Mouse (Mus musculus): Measurements from ENCODE around the gene Ncoa5. TPM values are rescaled to one million over a fixed set of nuclear protein-coding genes. Genes with fewer than 3 reads are reported as not detected.

The Ncoa5 gene
- polyA plus RNA-seq, 1 experiment from 2014 or later, result 69.6 TPM

DNA sequence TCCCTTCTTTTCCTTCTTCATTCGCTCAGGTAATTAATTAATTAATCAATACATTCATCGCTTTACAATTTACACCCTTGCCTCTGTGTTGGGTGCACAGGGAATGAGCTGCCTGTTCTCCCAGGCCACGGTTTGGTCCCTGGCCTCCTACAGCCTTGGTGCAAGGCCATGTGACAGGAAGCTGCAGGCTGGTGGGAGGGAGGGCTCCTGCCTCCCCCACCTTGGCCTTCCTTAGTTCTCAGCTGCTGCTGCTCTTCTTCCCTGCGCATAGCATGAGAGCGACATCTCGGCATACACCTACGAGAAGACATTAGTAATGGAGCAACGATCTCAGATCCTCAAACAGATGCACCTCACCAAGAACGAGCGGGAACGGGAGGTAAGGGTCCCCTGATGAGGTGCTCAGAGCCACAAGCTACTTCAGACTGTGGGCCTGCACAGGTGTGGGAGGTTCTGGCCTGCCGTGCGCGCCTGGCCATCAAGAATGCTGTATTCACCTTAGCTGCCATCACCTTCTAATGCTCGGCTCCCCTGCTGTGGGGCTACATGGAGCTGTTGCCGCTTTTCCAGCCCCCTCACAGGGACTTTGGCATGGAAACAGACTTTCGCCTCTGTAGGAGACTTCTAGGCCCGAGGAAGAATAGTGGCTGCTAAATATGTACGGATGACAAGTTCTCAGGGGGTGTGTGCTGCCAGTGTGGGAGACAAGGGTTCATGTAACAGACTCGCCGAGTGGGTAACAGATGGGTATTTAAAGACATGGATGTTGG, 39.8 kb downstream of the Ncoa5 start:
- no peak for ATAC-seq
- H3K9me3 ChIP-seq (replicated peaks; ENCODE audit: control insufficient read depth, low read length), result no peaks in the 10 kb centered on the region
- no peak overlapping the region for H3K4me3 ChIP-seq (ENCODE audit: low read depth, low read length)
- H3K4me2 ChIP-seq (ENCODE audit: low read length), result no peak overlapping the region
- H3K36me3 ChIP-seq (ENCODE audit: control insufficient read depth, insufficient read depth, low read length), result peaks cover 16% of the 10 kb centered on the region
- H3K9ac ChIP-seq (ENCODE audit: low read length), result no peak overlapping the region
- no peak overlapping the region for H3K27ac ChIP-seq (ENCODE audit: low read depth, low read length)
- no peak for DNase-seq (ENCODE audit: low spot score)
- WGBS, result 58% methylated on average over 21 of the region's 21 CpGs
- H3K4me1 ChIP-seq (ENCODE audit: control insufficient read depth, insufficient read depth, low read length), result no peaks in the 10 kb centered on the region
- H3K27me3 ChIP-seq (replicated peaks; ENCODE audit: control insufficient read depth, insufficient read depth, low read length), result peaks cover 15% of the 10 kb centered on the region

DNA sequence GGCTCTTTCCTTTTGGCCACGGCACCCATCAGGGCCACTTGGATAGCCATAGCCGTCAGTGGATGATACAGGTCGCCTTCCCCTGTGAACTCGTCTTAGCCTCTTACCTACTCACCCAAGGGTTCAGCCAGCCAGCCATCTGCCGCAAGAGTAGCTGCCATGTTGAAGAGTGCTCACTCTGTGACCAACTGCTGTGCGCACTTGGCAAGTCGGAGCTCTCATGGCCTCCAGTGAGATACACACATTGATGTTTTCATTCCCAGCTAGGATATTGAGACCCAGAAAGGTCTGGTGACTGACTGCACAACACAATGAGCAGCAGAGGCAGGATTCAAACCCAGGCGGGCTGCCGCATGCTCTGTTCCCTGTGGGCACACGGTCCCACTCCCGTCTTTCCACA, 40.5 kb downstream of the Ncoa5 start:
- H3K4me1 ChIP-seq (ENCODE audit: control insufficient read depth, insufficient read depth, low read length), result no peaks in the 10 kb centered on the region
- no peak for DNase-seq (ENCODE audit: low spot score)
- no peak for ATAC-seq
- H3K27ac ChIP-seq (ENCODE audit: low read depth, low read length), result no peak overlapping the region
- 87% methylated on average over 11 of the region's 11 CpGs for WGBS
- H3K9ac ChIP-seq (ENCODE audit: low read length), result no peak overlapping the region
- H3K4me3 ChIP-seq (ENCODE audit: low read depth, low read length), result no peak overlapping the region
- peaks cover 15% of the 10 kb centered on the region for H3K27me3 ChIP-seq (replicated peaks; ENCODE audit: control insufficient read depth, insufficient read depth, low read length)
- no peaks in the 10 kb centered on the region for H3K9me3 ChIP-seq (replicated peaks; ENCODE audit: control insufficient read depth, low read length)
- no peak overlapping the region for H3K4me2 ChIP-seq (ENCODE audit: low read length)
- H3K36me3 ChIP-seq (ENCODE audit: control insufficient read depth, insufficient read depth, low read length), result peaks cover 10% of the 10 kb centered on the region

DNA sequence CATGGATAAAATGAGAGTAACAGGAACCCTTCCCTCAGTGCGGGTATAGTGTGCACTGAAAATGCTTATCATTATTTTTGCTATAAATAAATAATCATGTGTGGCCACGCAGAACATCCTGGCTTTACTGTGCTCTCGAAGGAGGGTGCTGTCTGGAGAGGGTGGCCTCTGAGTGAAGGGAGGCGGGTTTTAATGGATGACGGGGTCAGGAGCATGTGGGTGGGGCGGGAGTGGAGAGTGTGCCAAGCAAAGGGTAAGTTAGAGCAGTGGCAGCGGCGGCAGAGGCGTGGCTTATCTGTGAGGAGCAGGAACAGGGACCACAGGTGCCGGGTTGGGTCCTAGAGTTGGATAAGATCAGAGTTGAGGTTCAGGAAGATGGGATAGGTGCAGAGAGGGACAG, 42.9 kb downstream of the Ncoa5 start:
- no peak overlapping the region for H3K4me2 ChIP-seq (ENCODE audit: low read length)
- ATAC-seq (no peak), DNase-seq (ENCODE audit: low spot score) (no peak)
- H3K4me1 ChIP-seq (ENCODE audit: control insufficient read depth, insufficient read depth, low read length), result no peaks in the 10 kb centered on the region
- no peaks in the 10 kb centered on the region for H3K9me3 ChIP-seq (replicated peaks; ENCODE audit: control insufficient read depth, low read length)
- H3K36me3 ChIP-seq (ENCODE audit: control insufficient read depth, insufficient read depth, low read length), result peaks cover 3% of the 10 kb centered on the region; the same call in 1 of the 2 replicates
- no peak overlapping the region for H3K9ac ChIP-seq (ENCODE audit: low read length)
- H3K4me3 ChIP-seq (ENCODE audit: low read depth, low read length), result no peak overlapping the region
- no peak overlapping the region for H3K27ac ChIP-seq (ENCODE audit: low read depth, low read length)
- H3K27me3 ChIP-seq (replicated peaks; ENCODE audit: control insufficient read depth, insufficient read depth, low read length), result no peaks in the 10 kb centered on the region; the same call in 1 of the 2 replicates
- WGBS, result 47% methylated on average over 10 of the region's 10 CpGs

DNA sequence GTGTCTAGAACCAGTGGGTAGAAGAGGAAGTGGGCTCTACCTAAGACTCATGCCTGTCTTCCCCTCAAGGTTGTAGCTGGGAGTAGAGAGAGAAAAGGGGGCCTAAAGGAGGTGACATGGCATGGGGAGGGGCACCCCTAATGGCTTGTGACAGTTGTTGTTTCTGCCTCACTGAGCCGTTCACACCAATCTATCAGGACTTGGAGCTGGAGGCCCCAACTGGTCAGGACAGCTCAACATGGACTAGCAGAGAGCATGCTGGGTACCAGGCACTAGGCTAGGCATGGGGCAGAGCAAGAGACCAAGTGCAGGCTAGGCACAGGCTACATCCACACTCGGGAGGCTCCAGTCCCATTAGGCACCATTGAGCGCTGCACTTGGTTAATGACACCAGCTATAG, 43.6 kb downstream of the Ncoa5 start:
- WGBS, result 75% methylated on average over 3 of the region's 3 CpGs
- Histone ChIP-seq H3K27ac (ENCODE audit: low read depth, low read length) (no peak overlapping the region), H3K9me3 (replicated peaks; ENCODE audit: control insufficient read depth, low read length) (no peaks in the 10 kb centered on the region), H3K4me1 (ENCODE audit: control insufficient read depth, insufficient read depth, low read length) (no peaks in the 10 kb centered on the region), H3K4me3 (ENCODE audit: low read depth, low read length) (no peak overlapping the region), H3K27me3 (replicated peaks; ENCODE audit: control insufficient read depth, insufficient read depth, low read length) (no peaks in the 10 kb centered on the region; the same call in 1 of the 2 replicates), H3K36me3 (ENCODE audit: control insufficient read depth, insufficient read depth, low read length) (peaks cover 3% of the 10 kb centered on the region; the same call in 1 of the 2 replicates), H3K4me2 (ENCODE audit: low read length) (no peak overlapping the region), H3K9ac (ENCODE audit: low read length) (no peak overlapping the region)
- ATAC-seq (no peak), DNase-seq (ENCODE audit: low spot score) (no peak)

DNA sequence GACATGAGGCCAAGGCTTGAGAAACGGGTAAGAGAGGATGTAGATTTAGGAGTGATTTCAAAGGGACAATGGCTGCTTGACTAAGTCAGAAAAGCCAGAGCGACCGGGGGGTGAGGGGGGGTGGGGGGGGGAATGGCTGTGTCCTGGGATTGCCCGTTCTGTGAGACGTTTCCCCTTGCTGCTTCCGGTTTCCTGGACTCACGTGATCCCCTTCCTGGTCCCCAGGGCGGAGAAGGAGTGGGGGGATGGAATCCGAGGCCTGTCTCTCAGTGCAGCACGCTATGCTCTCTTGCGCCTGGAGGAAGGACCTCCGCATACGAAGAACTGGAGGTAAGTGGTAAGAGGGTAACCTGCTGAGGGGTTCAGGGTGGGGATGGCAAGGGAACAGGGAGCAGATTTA, 45.9 kb downstream of the Ncoa5 start:
- Histone ChIP-seq H3K4me2 (ENCODE audit: low read length) (no peak overlapping the region), H3K27ac (ENCODE audit: low read depth, low read length) (no peak overlapping the region), H3K4me1 (ENCODE audit: control insufficient read depth, insufficient read depth, low read length) (no peaks in the 10 kb centered on the region), H3K9ac (ENCODE audit: low read length) (no peak overlapping the region), H3K36me3 (ENCODE audit: control insufficient read depth, insufficient read depth, low read length) (no peaks in the 10 kb centered on the region), H3K4me3 (ENCODE audit: low read depth, low read length) (no peak overlapping the region), H3K9me3 (replicated peaks; ENCODE audit: control insufficient read depth, low read length) (no peaks in the 10 kb centered on the region), H3K27me3 (replicated peaks; ENCODE audit: control insufficient read depth, insufficient read depth, low read length) (no peaks in the 10 kb centered on the region)
- no peak for ATAC-seq
- WGBS, result 71% methylated on average over 13 of the region's 13 CpGs
- no peak for DNase-seq (ENCODE audit: low spot score)

DNA sequence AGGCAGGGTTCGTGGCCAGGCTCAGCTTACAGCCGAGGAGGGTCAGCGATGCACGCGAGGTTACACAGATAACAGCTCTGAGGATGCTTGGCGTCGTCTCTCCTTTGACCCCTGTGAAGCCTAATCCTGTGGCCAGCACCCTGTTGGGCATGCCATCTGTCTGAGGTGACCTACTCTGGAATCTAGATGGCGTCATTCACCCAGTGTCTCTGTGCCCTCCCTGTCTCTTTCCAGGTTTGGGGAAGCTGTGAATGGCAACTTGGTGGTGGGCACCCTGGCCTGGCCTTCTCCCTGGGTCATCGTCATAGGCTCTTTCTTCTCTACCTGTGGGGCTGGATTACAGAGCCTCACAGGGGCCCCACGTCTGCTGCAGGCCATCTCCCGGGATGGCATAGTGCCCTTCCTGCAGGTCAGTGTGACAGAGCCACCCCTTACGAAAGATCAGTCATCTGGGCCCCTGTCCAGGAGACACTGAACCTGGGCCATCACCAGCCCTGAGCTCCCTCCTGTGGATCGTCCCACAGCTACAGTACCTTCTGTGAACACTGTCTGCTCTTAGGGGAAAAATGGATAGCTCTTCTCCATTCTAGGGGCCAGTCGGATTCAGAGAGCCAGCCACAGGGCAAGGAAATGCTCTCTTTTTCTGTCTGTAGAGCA, 48.2 kb downstream of the Ncoa5 start:
- ATAC-seq, result no peak
- no peaks in the 10 kb centered on the region for H3K9me3 ChIP-seq (replicated peaks; ENCODE audit: control insufficient read depth, low read length)

DNA sequence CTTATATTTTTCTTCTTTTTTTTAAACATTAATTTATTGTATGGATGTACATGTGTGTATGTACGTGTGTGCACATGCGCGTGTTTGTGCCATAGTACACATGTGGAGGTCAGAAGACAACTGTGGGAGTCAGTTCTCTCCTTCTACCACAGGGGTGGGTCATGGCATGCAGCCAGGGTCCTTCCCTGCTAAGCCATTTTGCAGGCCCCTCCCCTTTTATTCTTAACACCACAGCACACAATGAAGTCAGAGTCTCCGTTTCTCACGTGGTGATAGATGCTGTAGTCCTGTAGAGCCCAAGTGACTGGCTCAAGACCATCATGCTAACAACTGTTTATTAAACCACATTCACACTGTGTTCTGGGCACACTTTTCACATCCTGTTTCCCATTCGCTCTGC, 48.7 kb downstream of the Ncoa5 start:
- no peaks in the 10 kb centered on the region for H3K27me3 ChIP-seq (replicated peaks; ENCODE audit: control insufficient read depth, insufficient read depth, low read length)
- no peaks in the 10 kb centered on the region for H3K36me3 ChIP-seq (ENCODE audit: control insufficient read depth, insufficient read depth, low read length)
- no peak overlapping the region for H3K4me3 ChIP-seq (ENCODE audit: low read depth, low read length)
- 74% methylated on average over 6 of the region's 6 CpGs for WGBS
- DNase-seq (ENCODE audit: low spot score), result no peak
- H3K27ac ChIP-seq (ENCODE audit: low read depth, low read length), result no peak overlapping the region
- H3K9ac ChIP-seq (ENCODE audit: low read length), result no peak overlapping the region
- no peak for ATAC-seq
- no peaks in the 10 kb centered on the region for H3K9me3 ChIP-seq (replicated peaks; ENCODE audit: control insufficient read depth, low read length)
- no peak overlapping the region for H3K4me2 ChIP-seq (ENCODE audit: low read length)
- H3K4me1 ChIP-seq (ENCODE audit: control insufficient read depth, insufficient read depth, low read length), result no peaks in the 10 kb centered on the region

More for the DNA sequence above, 48.2 kb downstream of the Ncoa5 start:
- no peak overlapping the region for H3K4me3 ChIP-seq (ENCODE audit: low read depth, low read length)
- no peak overlapping the region for H3K9ac ChIP-seq (ENCODE audit: low read length)
- DNase-seq (ENCODE audit: low spot score), result no peak
- H3K27me3 ChIP-seq (replicated peaks; ENCODE audit: control insufficient read depth, insufficient read depth, low read length), result no peaks in the 10 kb centered on the region
- WGBS, result 78% methylated on average over 14 of the region's 14 CpGs
- H3K27ac ChIP-seq (ENCODE audit: low read depth, low read length), result no peak overlapping the region
- no peak overlapping the region for H3K4me2 ChIP-seq (ENCODE audit: low read length)
- H3K4me1 ChIP-seq (ENCODE audit: control insufficient read depth, insufficient read depth, low read length), result no peaks in the 10 kb centered on the region
- no peaks in the 10 kb centered on the region for H3K36me3 ChIP-seq (ENCODE audit: control insufficient read depth, insufficient read depth, low read length)

DNA sequence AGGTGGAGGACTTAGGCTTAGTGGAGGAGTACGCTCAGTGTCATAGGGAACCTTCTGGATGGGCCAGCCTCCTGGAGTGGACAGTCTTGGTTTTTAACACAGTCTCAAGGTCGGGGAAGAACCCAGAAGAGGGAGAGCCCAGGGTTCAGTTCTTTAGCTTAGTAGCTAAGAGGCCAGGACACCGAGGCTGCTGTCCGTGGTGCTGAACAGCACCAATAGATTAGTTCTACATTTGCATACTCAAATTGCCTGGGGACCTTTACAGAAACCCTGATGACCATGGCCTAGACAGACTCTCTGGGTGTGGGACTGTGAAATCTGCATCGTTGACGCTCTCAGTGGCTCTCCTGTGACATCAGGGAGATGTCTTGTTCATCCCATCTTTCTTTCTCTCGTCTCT, 54.9 kb downstream of the Ncoa5 start:
- no peaks in the 10 kb centered on the region for H3K36me3 ChIP-seq (ENCODE audit: control insufficient read depth, insufficient read depth, low read length)
- no peak overlapping the region for H3K4me2 ChIP-seq (ENCODE audit: low read length)
- no peak overlapping the region for H3K9ac ChIP-seq (ENCODE audit: low read length)
- H3K9me3 ChIP-seq (replicated peaks; ENCODE audit: control insufficient read depth, low read length), result no peaks in the 10 kb centered on the region
- H3K27me3 ChIP-seq (replicated peaks; ENCODE audit: control insufficient read depth, insufficient read depth, low read length), result no peaks in the 10 kb centered on the region
- ATAC-seq (no peak), DNase-seq (ENCODE audit: low spot score) (peak; percentile 54)
- H3K27ac ChIP-seq (ENCODE audit: low read depth, low read length), result no peak overlapping the region
- no peak overlapping the region for H3K4me3 ChIP-seq (ENCODE audit: low read depth, low read length)
- 20% methylated on average over 7 of the region's 7 CpGs for WGBS
- no peaks in the 10 kb centered on the region for H3K4me1 ChIP-seq (ENCODE audit: control insufficient read depth, insufficient read depth, low read length)

DNA sequence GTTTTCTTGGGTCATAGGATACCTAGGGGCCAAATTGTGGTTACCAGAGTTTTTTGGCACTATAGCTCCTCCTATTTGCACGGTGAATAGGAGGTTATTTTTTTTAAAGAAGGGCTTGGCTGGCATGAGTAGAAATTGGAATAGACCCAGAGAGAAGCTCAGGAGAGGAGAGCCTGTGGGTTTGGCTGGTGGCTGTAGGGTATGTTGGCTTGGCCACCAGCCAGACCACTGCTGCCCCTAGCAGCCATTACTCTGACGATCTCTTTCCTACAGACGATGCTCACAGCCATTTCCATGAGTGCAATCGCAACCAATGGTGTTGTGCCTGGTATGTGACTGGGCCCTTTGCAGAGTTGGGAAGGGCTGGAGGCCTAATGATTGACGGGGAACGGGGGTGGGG, 59.1 kb downstream of the Ncoa5 start:
- 71% methylated on average over 6 of the region's 6 CpGs for WGBS
- Histone ChIP-seq H3K4me1 (ENCODE audit: control insufficient read depth, insufficient read depth, low read length) (0 out of 2 replicates have a peak, but pooled peaks cover 3% of the 10 kb centered on the region), H3K4me2 (ENCODE audit: low read length) (no peak overlapping the region), H3K27ac (ENCODE audit: low read depth, low read length) (no peak overlapping the region), H3K27me3 (replicated peaks; ENCODE audit: control insufficient read depth, insufficient read depth, low read length) (peaks cover 5% of the 10 kb centered on the region; the same call in 1 of the 2 replicates), H3K9me3 (replicated peaks; ENCODE audit: control insufficient read depth, low read length) (no peaks in the 10 kb centered on the region), H3K36me3 (ENCODE audit: control insufficient read depth, insufficient read depth, low read length) (no peaks in the 10 kb centered on the region), H3K9ac (ENCODE audit: low read length) (no peak overlapping the region), H3K4me3 (ENCODE audit: low read depth, low read length) (no peak overlapping the region)
- DNase-seq (ENCODE audit: low spot score), result no peak
- no peak for ATAC-seq

Measured in forebrain, embryonic 14.5 days (tissue).